Mouse (Mus musculus): Measurements from ENCODE around the gene Kmo.

DNA sequence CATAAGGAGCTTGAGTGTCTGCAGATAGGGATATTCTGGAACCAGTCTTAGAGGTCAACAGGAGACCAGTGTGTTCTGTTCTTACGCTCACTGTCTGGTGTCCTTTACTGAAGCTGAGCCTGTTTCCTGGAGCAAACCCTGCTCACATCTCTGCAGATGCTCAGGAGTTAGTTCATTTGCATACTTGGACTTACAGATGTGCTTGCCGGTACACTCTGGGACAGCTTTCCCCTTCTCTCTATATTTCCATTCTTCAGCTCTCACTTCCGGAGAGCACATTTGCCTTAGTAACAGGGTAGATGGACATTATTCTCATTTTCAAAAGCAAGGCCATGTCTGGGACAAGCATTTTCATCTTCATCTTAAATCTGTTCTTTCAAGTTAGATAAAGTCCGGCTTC, 28.4 kb downstream of the Kmo start:
- TF ChIP-seq CTCF (IDR thresholded peaks at IDR 0.05; ENCODE audit: extremely low read depth, insufficient read depth, insufficient read length, insufficient replicate concordance) (no peak), POLR2A (IDR thresholded peaks at IDR 0.05; ENCODE audit: low read depth, low read length) (no peak)

All from spleen, adult 2 months (tissue).